Mouse (Mus musculus): ENCODE data around the gene Otud4.

Gene Otud4

GRCm38 (mm10) chr8:79639586-79640451 lies at the start of gene Otud4:
Gene Otud4, plus strand, starts transcription at chr8:79639618.
- DNase-seq, result peak; percentile 56

DNA sequence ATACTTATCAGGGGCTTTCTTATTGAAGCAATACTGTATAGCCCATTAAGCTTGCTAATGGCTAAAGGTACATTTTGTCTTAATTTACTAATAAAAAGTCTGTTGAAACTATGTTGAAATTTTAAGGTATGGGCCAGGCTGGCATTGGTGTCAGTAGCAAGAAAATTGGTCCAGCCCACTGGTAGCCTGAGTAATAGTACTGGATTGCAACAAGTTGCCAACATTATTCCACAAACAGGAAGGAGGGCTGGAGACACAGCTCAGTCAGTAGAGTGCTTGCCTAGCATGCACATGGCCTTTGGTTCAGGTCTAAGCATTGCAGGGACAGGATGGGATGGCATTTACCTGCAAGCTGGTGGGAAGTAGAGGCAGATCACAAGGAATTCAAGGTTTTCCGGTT lies 38.5 kb upstream of the Otud4 start:
- no peak for DNase-seq

- peak; percentile 44 for DNase-seq
Measured at GRCm38 (mm10) chr8:79603204-79603603, 36.2 kb upstream of the Otud4 start.

GRCm38 (mm10) chr8:79606225-79606624 lies 33.2 kb upstream of the Otud4 start:
- DNase-seq, result no peak

- DNase-seq, result no peak
Measured at GRCm38 (mm10) chr8:79606751-79607300, 32.6 kb upstream of the Otud4 start.

DNA sequence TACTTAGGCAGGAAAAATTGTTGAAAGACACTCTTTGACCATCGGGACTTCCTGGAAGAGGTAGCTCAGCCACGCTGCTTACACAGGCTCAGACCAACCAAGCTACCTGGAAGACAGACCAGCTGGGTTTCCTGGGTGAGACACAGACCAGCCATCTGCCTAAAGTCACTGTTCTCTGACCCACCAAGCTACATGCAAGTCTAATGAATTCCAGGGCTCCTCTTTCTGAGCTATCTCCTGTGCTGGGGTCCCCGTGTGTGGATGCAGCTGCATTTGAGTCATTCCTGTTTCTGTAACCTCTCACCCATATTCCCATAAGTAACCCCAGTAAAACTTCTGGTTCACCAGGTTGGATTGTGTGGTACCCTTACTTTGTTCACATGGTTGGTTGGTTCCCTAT lies 30.7 kb upstream of the Otud4 start:
- DNase-seq, result no peak

DNA sequence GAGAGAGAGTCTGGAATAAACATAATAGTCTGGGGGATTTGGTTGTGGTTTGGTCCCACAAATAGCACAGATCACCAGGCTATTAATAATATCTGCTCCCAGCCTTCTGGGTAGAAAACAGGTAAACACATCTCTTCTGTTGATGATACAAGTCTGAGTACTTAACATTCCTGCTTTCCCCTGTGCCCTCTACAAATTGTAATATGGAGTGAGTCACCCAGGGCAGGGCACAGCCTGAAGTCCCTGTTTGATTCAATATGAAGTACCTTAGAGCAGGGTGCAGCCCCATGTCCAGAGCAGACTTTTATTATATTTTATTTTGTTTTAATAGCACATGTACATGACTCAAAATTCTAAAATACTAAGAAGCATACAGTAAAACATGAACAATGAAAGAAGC lies 29.1 kb upstream of the Otud4 start:
- no peak for DNase-seq

DNA sequence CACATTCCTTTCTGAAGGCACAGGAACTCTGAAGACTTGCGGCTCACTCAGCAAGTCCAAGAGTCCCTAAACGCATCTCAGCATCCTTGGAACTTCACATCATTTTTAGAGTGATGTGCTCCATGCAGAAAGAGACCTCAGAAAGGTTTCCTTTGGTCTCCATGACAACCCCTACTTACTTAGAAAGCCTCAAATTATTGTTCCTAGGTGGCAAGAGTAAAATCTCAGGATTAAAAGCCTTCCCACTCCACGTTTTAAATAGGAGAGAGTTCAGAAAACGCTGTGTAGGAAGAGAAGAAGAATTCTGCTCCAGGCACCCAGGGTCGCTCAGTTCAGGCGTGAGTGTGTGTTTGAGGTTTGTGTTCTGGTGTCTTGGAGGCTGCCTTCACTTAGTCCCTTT lies 27.1 kb upstream of the Otud4 start:
- DNase-seq, result no peak

- DNase-seq, result peak; percentile 35
Measured at GRCm38 (mm10) chr8:79612965-79613364, 26.5 kb upstream of the Otud4 start.

- no peak for DNase-seq
Measured at GRCm38 (mm10) chr8:79615741-79616350, 23.6 kb upstream of the Otud4 start.

DNA sequence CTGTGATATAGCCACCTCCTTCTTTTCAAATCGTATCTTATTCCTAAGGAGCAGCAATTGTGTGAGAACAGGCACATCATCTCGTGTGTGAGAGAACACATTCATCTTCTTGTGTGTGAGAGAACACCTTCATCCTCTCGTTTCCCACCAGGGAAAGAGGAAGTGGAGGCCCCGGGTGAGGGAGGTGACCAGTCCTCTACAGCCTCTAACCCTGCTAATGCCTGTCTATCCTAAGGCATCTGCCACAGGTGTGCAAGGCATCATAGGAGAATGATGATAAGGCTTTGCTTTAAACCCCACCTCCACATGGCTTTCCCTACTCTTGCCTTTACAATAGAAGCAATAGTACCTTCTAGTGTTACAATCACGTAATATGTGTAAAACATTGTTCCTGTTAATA lies 20.5 kb upstream of the Otud4 start:
- DNase-seq, result no peak

GRCm38 (mm10) chr8:79619353-79619752 lies 20.1 kb upstream of the Otud4 start:
- no peak for DNase-seq

GRCm38 (mm10) chr8:79620000-79620399 lies 19.4 kb upstream of the Otud4 start:
- no peak for DNase-seq

DNA sequence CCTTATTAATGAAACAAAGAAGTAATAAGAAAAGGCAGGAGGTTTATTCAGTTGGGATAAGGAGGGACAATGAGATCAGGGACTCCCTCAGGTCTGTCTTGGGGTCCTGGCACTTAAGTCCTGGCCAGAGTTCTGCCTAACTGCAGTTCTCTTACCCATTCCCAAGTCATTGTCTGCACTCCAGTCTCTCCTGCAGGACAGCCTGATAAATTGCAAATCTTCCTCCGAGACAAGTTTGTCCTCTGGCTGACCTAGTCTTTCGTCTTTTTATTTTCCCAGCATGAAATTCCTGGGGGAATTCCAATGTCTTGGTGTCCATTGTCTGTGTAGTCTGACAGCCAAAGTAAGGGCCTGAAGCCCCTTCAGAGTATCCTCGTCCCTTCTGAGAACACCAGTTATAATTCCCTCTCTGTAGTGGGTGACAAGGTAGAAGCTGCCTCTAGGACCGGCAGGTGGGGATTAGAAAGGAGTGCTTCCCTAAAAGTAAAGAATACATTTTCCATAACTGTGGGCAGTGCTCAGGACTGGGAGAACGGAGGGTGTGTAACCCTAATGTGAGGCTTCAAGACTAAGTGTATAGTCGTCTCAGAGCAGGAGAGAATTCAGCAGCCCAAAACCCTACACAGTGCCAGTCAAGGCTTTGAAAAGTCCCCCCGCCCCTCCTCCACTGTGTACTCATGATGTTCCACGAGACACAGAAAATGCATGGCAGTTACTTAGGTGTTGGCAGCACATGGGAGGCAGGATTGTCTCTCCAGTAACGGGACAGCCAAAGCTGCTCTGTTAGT lies 18.7 kb upstream of the Otud4 start:
- no peak for DNase-seq

DNA sequence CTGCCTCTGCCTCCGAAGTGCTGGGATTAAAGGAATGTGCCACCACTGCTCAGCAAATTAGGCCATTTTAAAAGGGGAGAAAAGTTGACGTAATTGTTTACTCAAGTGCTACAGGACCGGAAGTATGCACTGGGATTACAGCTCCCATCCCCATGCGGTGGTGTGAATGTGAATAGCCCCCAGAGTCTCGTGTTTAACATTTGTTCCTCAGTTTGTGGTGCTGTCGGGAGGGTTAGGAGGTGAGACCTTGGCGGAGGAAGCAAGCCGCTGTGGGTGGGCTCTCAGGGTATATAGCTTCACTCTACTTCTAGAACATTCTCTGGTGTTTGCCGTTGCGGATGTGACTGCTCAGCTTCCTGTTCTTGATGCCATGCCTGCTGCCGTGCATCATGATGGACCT lies 17.1 kb upstream of the Otud4 start:
- DNase-seq, result no peak

DNA sequence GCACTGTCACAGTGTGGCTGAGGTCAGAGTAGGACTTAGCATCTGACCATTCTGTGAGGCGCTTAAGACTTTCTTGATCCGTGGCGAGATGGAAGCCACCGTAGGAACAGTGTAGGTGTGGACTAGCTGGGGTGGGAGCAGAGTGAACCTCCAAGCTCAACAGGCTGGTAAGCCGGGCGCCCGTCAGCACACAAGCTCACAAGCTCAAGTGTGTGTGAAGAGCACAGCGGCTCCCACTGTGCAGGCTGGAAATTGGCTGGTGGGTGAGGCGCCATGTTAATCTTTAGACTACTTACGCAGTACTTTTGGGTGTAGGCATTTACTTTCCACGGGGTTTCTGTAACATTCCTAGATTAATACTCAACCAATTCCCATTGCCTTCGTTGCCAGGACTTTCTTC lies 16.1 kb upstream of the Otud4 start:
- no peak for DNase-seq

GRCm38 (mm10) chr8:79624416-79624815 lies 15.0 kb upstream of the Otud4 start:
- DNase-seq, result no peak

GRCm38 (mm10) chr8:79626213-79626612 lies 13.2 kb upstream of the Otud4 start:
- DNase-seq, result no peak

- DNase-seq, result no peak
Measured at GRCm38 (mm10) chr8:79635491-79635890, 3.9 kb upstream of the Otud4 start.

- DNase-seq, result no peak
Measured at GRCm38 (mm10) chr8:79636151-79636550, 3.3 kb upstream of the Otud4 start.

DNA sequence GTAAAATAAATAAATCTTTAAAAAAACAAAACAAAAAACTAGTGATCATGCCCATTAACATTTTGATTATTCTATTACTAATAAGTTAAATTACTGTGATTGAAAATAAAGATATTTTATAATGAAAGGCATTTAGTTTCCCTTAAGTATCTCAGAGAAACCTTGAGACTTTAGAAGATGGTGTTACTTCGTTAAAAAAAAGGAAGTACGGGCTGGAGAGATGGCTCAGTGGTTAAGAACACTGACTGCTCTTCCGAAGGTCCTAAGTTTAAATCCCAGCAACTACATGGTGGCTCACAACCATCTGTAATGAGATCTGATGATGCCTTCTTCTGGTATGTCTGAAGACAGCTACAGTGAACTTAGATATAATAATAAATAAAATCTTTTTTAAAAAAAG lies 2.2 kb upstream of the Otud4 start:
- no peak for DNase-seq

- DNase-seq, result peak; percentile 37
Measured at GRCm38 (mm10) chr8:79638001-79638706, 1.3 kb upstream of the Otud4 start.
